Mouse (Mus musculus) kidney, embryonic 16.5 days (tissue): ENCODE measurements at regions not wholly inside any gene's neighbourhood (a gene's known extent, or its start where the extent isn't known, plus 50 kb on each side); places are given as distances from the start of the nearest gene placed in this dataset.

Source experiments
- ATAC-seq: fragments of 200-750 bp; cut with Nextera tagmentation; 2 replicates; pipeline ENCODE4 v1.8.0; 2017; ENCODE audit warnings: moderate TSS enrichment; ENCODE audit not compliant: low FRiP score, low TSS enrichment
- H3K27ac ChIP-seq: fragments of 300-500 bp; sonication (generic); 2 replicates; pipeline ENCODE4 v1.5.1; 2014; ENCODE audit warnings: low read length
- H3K27me3 ChIP-seq: fragments of 300-500 bp; sonication (generic); 2 replicates; pipeline ENCODE4 v1.6.1; 2014; ENCODE audit warnings: low read length, control low read depth, mixed read lengths; ENCODE audit not compliant: insufficient read depth
- H3K36me3 ChIP-seq: fragments of 300-500 bp; sonication (generic); 2 replicates; pipeline ENCODE4 v1.6.1; 2014; ENCODE audit warnings: low read length, control low read depth, mixed read lengths; ENCODE audit not compliant: insufficient read depth
- H3K4me1 ChIP-seq: fragments of 300-500 bp; sonication (generic); 2 replicates; pipeline ENCODE4 v1.6.1; 2014; ENCODE audit warnings: low read length, control low read depth, mixed read lengths; ENCODE audit not compliant: insufficient read depth
- H3K4me2 ChIP-seq: fragments of 300-500 bp; sonication (generic); replicated peaks from 2 replicates; pipeline ENCODE4 v1.6.1; 2014; ENCODE audit warnings: low read depth, low read length
- H3K4me3 ChIP-seq: fragments of 300-500 bp; sonication (generic); 2 replicates; pipeline ENCODE4 v1.5.1; 2014; ENCODE audit warnings: mild to moderate bottlenecking, low read length
- H3K9ac ChIP-seq: fragments of 300-500 bp; sonication (generic); replicated peaks from 2 replicates; pipeline ENCODE4 v1.6.1; 2014; ENCODE audit warnings: low read length
- H3K9me3 ChIP-seq: fragments of 300-500 bp; sonication (generic); 2 replicates; pipeline ENCODE4 v1.6.1; 2016; ENCODE audit warnings: low read length, control low read depth
- whole genome bisulfite sequencing: fragments of 180-500 bp; shearing (Covaris S2); extraction: QIAGEN DNeasy Blood & Tissue Kit; methylation state at CpG from one replicate; pipeline ENCODE4 v1.1.7; 2014; 5-methylcytosine and 5-hydroxymethylcytosine counted together

- no peak overlapping the region for H3K9ac ChIP-seq
- H3K27me3 ChIP-seq = no peaks in the 10 kb centered on the region
- H3K4me1 ChIP-seq = no peaks in the 10 kb centered on the region
- H3K4me2 ChIP-seq = no peak overlapping the region
- no peaks in the 10 kb centered on the region for H3K9me3 ChIP-seq
- H3K27ac ChIP-seq = no peak overlapping the region
- WGBS = 53% methylated on average over 2 of the region's 2 CpGs
- H3K36me3 ChIP-seq = no peaks in the 10 kb centered on the region
- H3K4me3 ChIP-seq = no peak overlapping the region
- ATAC-seq = no peak
Observed at GRCm38 (mm10) chr6:98178005-98178404, 164.5 kb downstream of the Gm765 start.

GRCm38 (mm10) chr6:98149043-98149813, 193.3 kb downstream of the Gm765 start:
- H3K4me3 ChIP-seq = no peak overlapping the region
- H3K36me3 ChIP-seq = no peaks in the 10 kb centered on the region
- no peak for ATAC-seq
- no peaks in the 10 kb centered on the region for H3K9me3 ChIP-seq
- WGBS = 58% methylated on average over 12 of the region's 12 CpGs
- H3K27ac ChIP-seq = no peak overlapping the region
- no peaks in the 10 kb centered on the region for H3K27me3 ChIP-seq
- no peaks in the 10 kb centered on the region for H3K4me1 ChIP-seq
- H3K4me2 ChIP-seq = no peak overlapping the region
- no peak overlapping the region for H3K9ac ChIP-seq

GRCm38 (mm10) chr6:98147855-98148254, 194.7 kb downstream of the Gm765 start:
- H3K4me1 ChIP-seq = no peaks in the 10 kb centered on the region
- no peaks in the 10 kb centered on the region for H3K36me3 ChIP-seq
- H3K4me3 ChIP-seq = no peak overlapping the region
- WGBS = 86% methylated on average over 5 of the region's 5 CpGs
- H3K4me2 ChIP-seq = no peak overlapping the region
- no peaks in the 10 kb centered on the region for H3K9me3 ChIP-seq
- ATAC-seq = no peak
- H3K27ac ChIP-seq = no peak overlapping the region
- H3K27me3 ChIP-seq = no peaks in the 10 kb centered on the region
- H3K9ac ChIP-seq = no peak overlapping the region

GRCm38 (mm10) chr6:98132931-98133330, 209.6 kb downstream of the Gm765 start:
- no peaks in the 10 kb centered on the region for H3K27me3 ChIP-seq
- no peak overlapping the region for H3K27ac ChIP-seq
- no peaks in the 10 kb centered on the region for H3K4me1 ChIP-seq
- no peaks in the 10 kb centered on the region for H3K36me3 ChIP-seq
- ATAC-seq = no peak
- H3K4me2 ChIP-seq = no peak overlapping the region
- H3K9me3 ChIP-seq = no peaks in the 10 kb centered on the region
- 27% methylated on average over 2 of the region's 2 CpGs for WGBS
- no peak overlapping the region for H3K9ac ChIP-seq
- H3K4me3 ChIP-seq = no peak overlapping the region

GRCm38 (mm10) chr6:98125434-98125833, 217.1 kb downstream of the Gm765 start:
- no peaks in the 10 kb centered on the region for H3K36me3 ChIP-seq
- no peak for ATAC-seq
- 35% methylated on average over 7 of the region's 7 CpGs for WGBS
- no peaks in the 10 kb centered on the region for H3K4me1 ChIP-seq
- H3K9me3 ChIP-seq = no peaks in the 10 kb centered on the region
- no peaks in the 10 kb centered on the region for H3K27me3 ChIP-seq
- no peak overlapping the region for H3K4me2 ChIP-seq
- no peak overlapping the region for H3K9ac ChIP-seq
- no peak overlapping the region for H3K27ac ChIP-seq
- no peak overlapping the region for H3K4me3 ChIP-seq

GRCm38 (mm10) chr6:98118355-98119150, 224.0 kb downstream of the Gm765 start:
- Histone ChIP-seq H3K4me1 (peaks cover 14% of the 10 kb centered on the region), H3K4me2 (no peak overlapping the region), H3K4me3 (no peak overlapping the region), H3K9ac (no peak overlapping the region), H3K27me3 (no peaks in the 10 kb centered on the region), H3K27ac (no peak overlapping the region), H3K9me3 (no peaks in the 10 kb centered on the region), H3K36me3 (no peaks in the 10 kb centered on the region)
- 58% methylated on average over 9 of the region's 9 CpGs for WGBS
- no peak for ATAC-seq

GRCm38 (mm10) chr6:98114327-98115134, 228.0 kb downstream of the Gm765 start:
- no peak; the same call in 1 of the 2 replicates for ATAC-seq
- Histone ChIP-seq H3K27ac (0 out of 2 replicates have a peak overlapping the region, but pooled peaks have one; percentile 18), H3K4me1 (peaks cover 14% of the 10 kb centered on the region), H3K27me3 (no peaks in the 10 kb centered on the region), H3K36me3 (no peaks in the 10 kb centered on the region), H3K9ac (no peak overlapping the region), H3K4me2 (no peak overlapping the region), H3K4me3 (no peak overlapping the region), H3K9me3 (no peaks in the 10 kb centered on the region)
- WGBS = 27% methylated on average over 9 of the region's 9 CpGs

- peaks cover 18% of the 10 kb centered on the region for H3K4me1 ChIP-seq
- peak overlapping the region; percentile 48 for H3K4me2 ChIP-seq
- H3K36me3 ChIP-seq = no peaks in the 10 kb centered on the region
- no peak overlapping the region for H3K9ac ChIP-seq
- no peaks in the 10 kb centered on the region for H3K27me3 ChIP-seq
- no peak overlapping the region for H3K27ac ChIP-seq
- no peak for ATAC-seq
- no peaks in the 10 kb centered on the region for H3K9me3 ChIP-seq
- WGBS = 11% methylated on average over 7 of the region's 7 CpGs
- peak overlapping the region; percentile 15; the same call in 1 of the 2 replicates for H3K4me3 ChIP-seq
Observed at GRCm38 (mm10) chr6:98113708-98114107, 228.8 kb downstream of the Gm765 start.

GRCm38 (mm10) chr6:98112495-98113115, 229.9 kb downstream of the Gm765 start:
- no peak overlapping the region for H3K9ac ChIP-seq
- WGBS = 86% methylated on average over 7 of the region's 7 CpGs

More at GRCm38 (mm10) chr6:98112495-98113115, 229.9 kb downstream of the Gm765 start:
- no peak for ATAC-seq
- H3K4me1 ChIP-seq = peaks cover 18% of the 10 kb centered on the region
- no peaks in the 10 kb centered on the region for H3K36me3 ChIP-seq
- H3K27me3 ChIP-seq = no peaks in the 10 kb centered on the region
- H3K9me3 ChIP-seq = no peaks in the 10 kb centered on the region
- no peak overlapping the region for H3K4me3 ChIP-seq
- H3K4me2 ChIP-seq = no peak overlapping the region
- H3K27ac ChIP-seq = no peak overlapping the region
